In the genomic region with DNA sequence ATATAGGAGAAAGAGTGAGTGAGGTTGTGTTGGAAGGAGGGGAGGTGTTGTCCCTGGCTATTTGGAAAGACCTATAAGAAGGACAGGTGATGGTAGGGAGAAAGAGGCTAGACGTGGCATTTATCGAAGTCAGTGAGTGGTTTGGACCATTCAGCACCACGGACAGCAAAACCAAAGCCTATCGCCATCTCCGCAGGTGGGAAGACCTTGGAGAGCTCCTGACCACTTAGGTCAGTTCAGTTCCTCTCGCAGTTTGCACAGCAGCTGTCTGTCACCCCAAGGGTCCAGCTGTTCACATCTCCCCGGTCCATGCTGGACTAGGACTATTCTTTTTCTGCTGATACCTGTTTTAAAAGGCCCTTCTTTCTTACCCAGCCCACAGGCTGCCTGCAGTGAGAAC, we compare ENCODE assay signal across 9 mouse cellular contexts. TPM values are rescaled to one million over a fixed set of nuclear protein-coding genes. Genes with fewer than 3 reads are reported as not detected.
DNase-seq lines count a peak whose midpoint lies in the region; ATAC-seq and TF ChIP-seq lines count a peak whose summit lies in the region.
"Had no signal": no experiment of that assay in that cellular context is flagged by ENCODE, and none has a peak within 500 bp of the region (broad histone marks: within the 10 kb centered on the region; RNA-seq: fewer than 3 reads in every experiment).

No protein-coding gene starts in this region.

- TF ChIP-seq CTCF in intestine, postnatal 0 days (IDR thresholded peaks at IDR 0.05; ENCODE audit: low read depth), result no peak
- TF ChIP-seq CTCF in lung, postnatal 0 days (IDR thresholded peaks at IDR 0.05), result no peak

- H3K36me3 ChIP-seq in intestine, embryonic 14.5 days (ENCODE audit: control insufficient read depth, insufficient read depth, low read length), result no peaks in the 10 kb centered on the region
- H3K36me3 ChIP-seq in intestine, postnatal 0 days (ENCODE audit: control insufficient read depth, insufficient read depth), result no peaks in the 10 kb centered on the region
- H3K36me3 ChIP-seq in lung, postnatal 0 days (ENCODE audit: insufficient read depth, low read length), result no peaks in the 10 kb centered on the region
- H3K36me3 ChIP-seq: embryonic facial prominence, embryonic 13.5 days had no signal

- DNase-seq in intestine, embryonic 14.5 days (ENCODE audit: low spot score), result peak; percentile 86
- peak; percentile 78 for DNase-seq in NIH3T3 (ENCODE audit: low read depth)
- DNase-seq in forelimb bud, embryonic 11.5 days (ENCODE audit: low read depth, low spot score), result peak; percentile 87
- DNase-seq in lung, postnatal 0 days (ENCODE audit: low spot score), result peak; percentile 79
- no peak for DNase-seq in B cell, adult 2 months
- no peak for DNase-seq in layer of hippocampus, adult 11-12 months (ENCODE audit: low spot score)

- H3K4me3 ChIP-seq in intestine, embryonic 14.5 days (ENCODE audit: low read depth, low read length), result no peak overlapping the region
- H3K4me3 ChIP-seq in intestine, postnatal 0 days (ENCODE audit: low read depth, low read length), result no peak overlapping the region
- H3K4me3 ChIP-seq in lung, postnatal 0 days (ENCODE audit: low read depth, low read length), result no peak overlapping the region
- H3K4me3 ChIP-seq: embryonic facial prominence, embryonic 13.5 days had no signal

- no peak for TF ChIP-seq EP300 in lung, postnatal 0 days (IDR thresholded peaks at IDR 0.05)

- H3K27ac ChIP-seq in intestine, embryonic 14.5 days (ENCODE audit: low read depth), result no peak overlapping the region
- no peak overlapping the region for H3K27ac ChIP-seq in intestine, postnatal 0 days (ENCODE audit: low read depth, low read length)
- no peak overlapping the region for H3K27ac ChIP-seq in lung, postnatal 0 days (ENCODE audit: low read length)
- H3K27ac ChIP-seq: embryonic facial prominence, embryonic 13.5 days had no signal

- no peaks in the 10 kb centered on the region for H3K4me1 ChIP-seq in intestine, embryonic 14.5 days (replicated peaks; ENCODE audit: control insufficient read depth, insufficient read depth, low read length)
- H3K4me1 ChIP-seq in intestine, postnatal 0 days (replicated peaks; ENCODE audit: control insufficient read depth, insufficient read depth, low read length), result no peaks in the 10 kb centered on the region
- H3K4me1 ChIP-seq in lung, postnatal 0 days (ENCODE audit: insufficient read depth, low read depth, low read length), result no peaks in the 10 kb centered on the region
- H3K4me1 ChIP-seq: embryonic facial prominence, embryonic 13.5 days had no signal

- H3K27me3 ChIP-seq in intestine, embryonic 14.5 days (replicated peaks; ENCODE audit: control insufficient read depth, insufficient read depth, low read length), result peaks cover 2% of the 10 kb centered on the region; the same call in 1 of the 2 replicates
- no peaks in the 10 kb centered on the region for H3K27me3 ChIP-seq in intestine, postnatal 0 days (replicated peaks; ENCODE audit: control insufficient read depth, insufficient read depth, low read length)
- H3K27me3 ChIP-seq in lung, postnatal 0 days (replicated peaks; ENCODE audit: insufficient read depth, low read length), result no peaks in the 10 kb centered on the region

- H3K4me2 ChIP-seq in intestine, embryonic 14.5 days (ENCODE audit: low read length), result no peak overlapping the region
- H3K4me2 ChIP-seq in intestine, postnatal 0 days (replicated peaks; ENCODE audit: low read depth), result no peak overlapping the region
- no peak overlapping the region for H3K4me2 ChIP-seq in lung, postnatal 0 days (replicated peaks; ENCODE audit: low read depth, low read length)
- H3K4me2 ChIP-seq: embryonic facial prominence, embryonic 13.5 days had no signal

- WGBS in intestine, embryonic 14.5 days, result 13% methylated on average over 7 of the region's 7 CpGs
- 10% methylated on average over 7 of the region's 7 CpGs for whole genome bisulfite sequencing in intestine, postnatal 0 days
- 9% methylated on average over 7 of the region's 7 CpGs for WGBS in lung, postnatal 0 days

- no peak overlapping the region for H3K9ac ChIP-seq in intestine, embryonic 14.5 days (ENCODE audit: low read length)
- H3K9ac ChIP-seq in intestine, postnatal 0 days (ENCODE audit: low read depth, low read length), result no peak overlapping the region
- H3K9ac ChIP-seq in lung, postnatal 0 days (replicated peaks; ENCODE audit: low read depth), result no peak overlapping the region
- H3K9ac ChIP-seq: embryonic facial prominence, embryonic 13.5 days had no signal

- ATAC-seq in intestine, embryonic 14.5 days (replicated peaks; ENCODE audit: low FRiP score, low TSS enrichment, low read depth), result 0 out of 2 replicates have a peak, but pooled peaks have one; percentile 43
- ATAC-seq in intestine, postnatal 0 days, result no peak
- ATAC-seq in lung, postnatal 0 days, result peak; percentile 28; the same call in 1 of the 2 replicates
- ATAC-seq in erythroblast, adult 5-6 weeks (replicated peaks; ENCODE audit: low FRiP score, poor library complexity, severe bottlenecking), result no peak

- H3K9me3 ChIP-seq in intestine, embryonic 14.5 days (ENCODE audit: control insufficient read depth, low read length), result no peaks in the 10 kb centered on the region
- H3K9me3 ChIP-seq in intestine, postnatal 0 days (ENCODE audit: control insufficient read depth), result no peaks in the 10 kb centered on the region
- H3K9me3 ChIP-seq in lung, postnatal 0 days (ENCODE audit: low read length), result no peaks in the 10 kb centered on the region
- H3K9me3 ChIP-seq: embryonic facial prominence, embryonic 13.5 days had no signal

RNA-seq across cellular contexts. Expression of a gene that starts 24.5 kb away (rescaled TPM):
- polyA plus RNA-seq in intestine, embryonic 14.5 days (2014; fragmentation: Nextera tagmentation; extraction: Ambion mirVana), result 0.13 and 0.23 TPM in 2 replicates
- 0.10 and 0.20 TPM in 2 replicates for polyA plus RNA-seq in intestine, postnatal 0 days (2015; fragmentation: Nextera tagmentation; extraction: Ambion mirVana)
- 0.17 and 0.38 TPM in 2 replicates for polyA plus RNA-seq in lung, postnatal 0 days (2015; fragmentation: Nextera tagmentation; extraction: Ambion mirVana)
- total RNA-seq in erythroblast, adult 5-6 weeks (2015; ENCODE audit: low replicate concordance), result not detected in 2 replicates
- 0.28 TPM in 1 of 2 replicates, not detected in the other for total RNA-seq in erythroblast, adult 5-6 weeks (2017; ENCODE audit: low replicate concordance)
- polyA plus RNA-seq: embryonic facial prominence, embryonic 13.5 days had no signal

Comparison
In these comparisons a context has a peak if more than half of its experiments do, and no peak if none do; other contexts are left out.
1. ATAC-seq: peak in intestine, embryonic 14.5 days (single experiment) and lung, postnatal 0 days (single experiment); none in intestine, postnatal 0 days (single experiment) and erythroblast, adult 5-6 weeks (single experiment).
2. DNase-seq: peak in intestine, embryonic 14.5 days (single experiment), NIH3T3 (single experiment), forelimb bud, embryonic 11.5 days (single experiment) and lung, postnatal 0 days (single experiment); none in B cell, adult 2 months (0 of 2) and layer of hippocampus, adult 11-12 months (single experiment).